Mouse (Mus musculus): ENCODE measurements around the gene D930020B18Rik. TPM values are rescaled to one million over a fixed set of nuclear protein-coding genes. Genes with fewer than 3 reads are reported as not detected.

D930020B18Rik gene
- total and polyA plus RNA-seq, 3 experiments: not detected

DNA sequence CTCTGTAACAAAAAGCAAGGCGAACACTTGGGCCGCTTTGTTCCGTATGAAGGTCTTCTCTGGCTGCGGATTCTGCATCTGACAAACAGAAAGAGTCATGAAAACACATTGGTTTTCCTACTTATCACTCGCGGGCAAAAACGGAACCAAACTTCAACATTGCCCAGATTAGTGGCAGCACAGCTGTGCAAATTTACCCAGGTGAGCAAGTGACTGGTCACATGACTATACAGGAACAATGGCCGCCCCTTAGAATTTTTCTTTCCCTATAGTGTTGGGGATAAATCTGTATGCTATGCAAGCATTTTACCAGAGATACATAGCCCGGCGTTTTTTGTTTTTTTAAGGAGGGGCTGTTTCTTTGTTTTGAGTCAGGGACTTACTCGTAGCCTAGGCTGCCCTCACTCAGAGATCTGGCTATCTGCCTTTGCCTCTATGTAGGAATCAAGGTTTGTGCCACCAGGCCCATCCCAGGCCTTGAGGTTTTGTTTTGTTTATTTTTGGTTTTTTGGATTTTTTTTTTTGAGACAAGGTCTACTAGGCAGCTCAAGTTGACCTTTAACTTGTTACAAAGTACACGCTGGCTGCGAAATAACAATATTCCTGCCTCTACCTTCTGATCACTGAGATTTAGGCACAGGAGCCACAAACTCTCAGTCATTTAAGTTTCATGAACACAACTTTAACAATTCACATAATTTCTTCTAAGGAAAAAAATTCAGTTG lies 26.1 kb upstream of the D930020B18Rik start:
- H3K4me2 ChIP-seq (ENCODE audit: insufficient read depth, low read depth, poor library complexity, severe bottlenecking): no peak overlapping the region
- DNase-seq (ENCODE audit: extremely low read depth): no peak
- H3K36me3 ChIP-seq (replicated peaks in 1 of 2; ENCODE audit: control insufficient read depth in 1 of 2, insufficient read depth in 1 of 2, low read length in 1 of 2): peaks cover 83 to 94% of the 10 kb centered on the region in 2 experiments
- H3K4me1 ChIP-seq (ENCODE audit: control insufficient read depth in 1 of 2, insufficient read depth in 2 of 2): no peaks in the 10 kb centered on the region
- dilution Hi-C loops (cut with MboI; ENCODE audit: extremely low pct_ligation_motif_present, extremely low pct_unique_long_range_greater_than_20kb, low sequenced_read_pairs): no loop called here
- no peak overlapping the region for H3K9ac ChIP-seq (ENCODE audit: insufficient read depth, low read depth)
- peaks cover 1% of the 10 kb centered on the region for H3K9me3 ChIP-seq (replicated peaks; ENCODE audit: low read length)
- H3K27me3 ChIP-seq (replicated peaks): no peaks in the 10 kb centered on the region
- no peak overlapping the region for H3K4me3 ChIP-seq (replicated peaks in 1 of 3; ENCODE audit: low read depth in 2 of 3, low read length in 2 of 3, poor library complexity in 1 of 3)
- peaks cover 3% of the 10 kb centered on the region; the same call in 1 of the 2 replicates for H3K79me2 ChIP-seq (replicated peaks; ENCODE audit: control insufficient read depth, extremely low read depth, insufficient read depth, poor library complexity, severe bottlenecking)
- in situ Hi-C loops (cut with MboI; ENCODE audit: low pct_ligation_motif_present, low pct_unique_long_range_greater_than_20kb, low sequenced_read_pairs): no loop called here
- TF ChIP-seq HCFC1 (IDR thresholded peaks at IDR 0.05; ENCODE audit: low read depth, low read length) (no peak), TCF12 (IDR thresholded peaks at IDR 0.05; ENCODE audit: low read depth, low read length) (no peak), ZKSCAN1 (IDR thresholded peaks at IDR 0.05; ENCODE audit: borderline replicate concordance, low read depth, low read length) (no peak), CTCF (conservative IDR thresholded peaks at IDR 0.05 in 1 of 2, IDR thresholded peaks at IDR 0.05 in 1 of 2; ENCODE audit: low read depth in 2 of 2, low read length in 2 of 2) (no peak), MEF2A (IDR thresholded peaks at IDR 0.05; ENCODE audit: borderline replicate concordance, low read depth, low read length) (no peak), BHLHE40 (IDR thresholded peaks at IDR 0.05; ENCODE audit: low read depth, low read length) (no peak), ETS1 (conservative IDR thresholded peaks at IDR 0.05; ENCODE audit: low read depth, low read length) (no peak), MAZ (IDR thresholded peaks at IDR 0.05; ENCODE audit: low read depth, low read length) (no peak)
- no peak overlapping the region for H3K27ac ChIP-seq (ENCODE audit: insufficient read depth, low read depth)

DNA sequence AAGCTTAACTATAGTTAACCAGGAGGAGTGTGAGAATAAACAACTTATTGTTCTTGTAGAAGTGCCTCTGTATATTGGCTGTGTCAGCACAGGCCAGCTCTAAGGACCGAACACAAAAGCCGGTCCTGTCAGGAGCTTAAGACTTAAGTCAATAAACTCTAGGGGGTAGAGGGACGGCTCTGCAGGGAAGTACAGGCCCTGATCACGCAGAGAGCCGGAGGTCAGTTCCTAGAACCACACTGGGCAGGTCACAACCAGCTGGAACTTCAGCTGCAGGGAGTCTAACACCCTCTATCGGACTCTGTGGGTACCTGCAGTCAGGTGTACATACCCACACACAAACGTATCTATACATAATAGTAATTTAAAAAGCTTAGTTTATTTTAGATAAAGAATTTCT lies 25.5 kb upstream of the D930020B18Rik start:
- peaks cover 83 to 94% of the 10 kb centered on the region in 2 experiments for H3K36me3 ChIP-seq (replicated peaks in 1 of 2; ENCODE audit: control insufficient read depth in 1 of 2, insufficient read depth in 1 of 2, low read length in 1 of 2)
- H3K4me3 ChIP-seq (replicated peaks in 1 of 3; ENCODE audit: low read depth in 2 of 3, low read length in 2 of 3, poor library complexity in 1 of 3): no peak overlapping the region
- dilution Hi-C loops (cut with MboI; ENCODE audit: extremely low pct_ligation_motif_present, extremely low pct_unique_long_range_greater_than_20kb, low sequenced_read_pairs) (no loop called here), in situ Hi-C loops (cut with MboI; ENCODE audit: low pct_ligation_motif_present, low pct_unique_long_range_greater_than_20kb, low sequenced_read_pairs) (no loop called here)
- TF ChIP-seq NELFE (IDR thresholded peaks at IDR 0.05; ENCODE audit: low read depth, low read length) (no peak), TCF12 (IDR thresholded peaks at IDR 0.05; ENCODE audit: low read depth, low read length) (no peak), GABPA (IDR thresholded peaks at IDR 0.05; ENCODE audit: insufficient replicate concordance, low read depth, low read length) (no peak), MAZ (IDR thresholded peaks at IDR 0.05; ENCODE audit: low read depth, low read length) (no peak), IRF4 (IDR thresholded peaks at IDR 0.05; ENCODE audit: low read depth, low read length) (no peak), USF1 (IDR thresholded peaks at IDR 0.05; ENCODE audit: low read depth, low read length) (no peak)
- no peaks in the 10 kb centered on the region for H3K27me3 ChIP-seq (replicated peaks)
- H3K4me1 ChIP-seq (ENCODE audit: control insufficient read depth in 1 of 2, insufficient read depth in 2 of 2): no peaks in the 10 kb centered on the region
- H3K27ac ChIP-seq (ENCODE audit: insufficient read depth, low read depth): no peak overlapping the region
- no peak overlapping the region for H3K4me2 ChIP-seq (ENCODE audit: insufficient read depth, low read depth, poor library complexity, severe bottlenecking)
- no peaks in the 10 kb centered on the region for H3K9me3 ChIP-seq (replicated peaks; ENCODE audit: low read length)
- no peak for DNase-seq (ENCODE audit: extremely low read depth)
- H3K79me2 ChIP-seq (replicated peaks; ENCODE audit: control insufficient read depth, extremely low read depth, insufficient read depth, poor library complexity, severe bottlenecking): peaks cover 7% of the 10 kb centered on the region
- no peak overlapping the region for H3K9ac ChIP-seq (ENCODE audit: insufficient read depth, low read depth)

Data from CH12.LX (cell line).